Mouse (Mus musculus): ENCODE measurements at regions not wholly inside any gene's neighbourhood (a gene's known extent, or its start where the extent isn't known, plus 50 kb on each side); places are given as distances from the start of the nearest gene placed in this dataset.

- intact Hi-C loops (cut with DNase I), result no loop called here
- TF ChIP-seq CTCF (IDR thresholded peaks at IDR 0.05), result no peak
- Histone ChIP-seq H3K27ac (no peak overlapping the region), H3K4me3 (no peak overlapping the region)
- DNase-seq (ENCODE audit: extremely low spot score in 1 of 2, low spot score in 2 of 2), result no peak
These were observed 548.7 kb upstream of the Klf4 start for GRCm38 (mm10) chr4:56080960-56081359.

GRCm38 (mm10) chr4:56070664-56071334, 538.5 kb upstream of the Klf4 start:
- intact Hi-C loops (cut with DNase I), result no loop called here
- H3K27ac ChIP-seq, result no peak overlapping the region
- H3K4me3 ChIP-seq, result no peak overlapping the region
- DNase-seq (ENCODE audit: extremely low spot score in 1 of 2, low spot score in 2 of 2), result peak in 1 of 2 experiments; percentile 20
- TF ChIP-seq CTCF (IDR thresholded peaks at IDR 0.05), result no peak

DNA sequence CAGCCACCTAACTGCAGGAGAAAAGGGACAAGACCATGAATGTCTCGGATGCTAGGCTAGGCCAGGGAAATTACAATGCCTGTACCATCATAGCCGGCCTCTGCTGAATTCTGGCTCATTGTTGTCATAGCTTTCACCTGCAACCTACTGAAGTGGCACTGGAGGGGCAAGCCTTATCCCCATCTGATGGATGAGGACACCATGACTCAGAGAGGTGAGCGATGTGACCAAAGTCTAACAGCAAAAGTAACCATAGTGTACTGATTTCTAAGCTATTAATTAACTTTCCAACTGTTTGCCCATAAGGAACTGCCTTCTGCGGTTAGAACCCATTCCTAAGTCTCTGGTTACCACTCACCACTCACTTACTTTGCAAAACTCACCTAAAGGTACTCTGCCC, 536.6 kb upstream of the Klf4 start:
- no peak overlapping the region for H3K27ac ChIP-seq
- intact Hi-C loops (cut with DNase I), result no loop called here
- no peak overlapping the region for H3K4me3 ChIP-seq
- DNase-seq (ENCODE audit: extremely low spot score in 1 of 2, low spot score in 2 of 2), result no peak
- TF ChIP-seq CTCF (IDR thresholded peaks at IDR 0.05), result no peak

DNA sequence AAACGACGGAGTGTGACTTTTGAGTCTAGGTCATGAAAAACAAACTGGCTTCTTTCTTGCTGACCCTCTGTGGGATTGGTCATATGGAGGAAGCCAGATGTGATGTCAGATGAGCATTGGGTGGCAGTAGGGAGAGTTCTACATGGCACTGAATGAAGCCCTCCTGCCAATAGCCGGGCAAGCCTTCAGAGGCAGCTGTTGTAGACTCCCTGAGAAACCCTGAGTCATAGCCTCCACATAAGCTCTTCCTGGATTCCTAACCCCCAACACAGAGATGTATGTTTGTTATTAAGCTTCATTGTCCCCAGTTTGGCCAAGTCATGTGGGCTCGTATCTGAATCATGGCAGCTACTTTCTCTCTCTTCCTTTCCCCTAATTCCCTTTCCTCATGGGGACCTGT, 532.4 kb upstream of the Klf4 start:
- DNase-seq (ENCODE audit: extremely low spot score in 1 of 2, low spot score in 2 of 2), result no peak
- intact Hi-C loops (cut with DNase I), result no loop called here
- Histone ChIP-seq H3K27ac (no peak overlapping the region), H3K4me3 (no peak overlapping the region)
- TF ChIP-seq CTCF (IDR thresholded peaks at IDR 0.05), result no peak

DNA sequence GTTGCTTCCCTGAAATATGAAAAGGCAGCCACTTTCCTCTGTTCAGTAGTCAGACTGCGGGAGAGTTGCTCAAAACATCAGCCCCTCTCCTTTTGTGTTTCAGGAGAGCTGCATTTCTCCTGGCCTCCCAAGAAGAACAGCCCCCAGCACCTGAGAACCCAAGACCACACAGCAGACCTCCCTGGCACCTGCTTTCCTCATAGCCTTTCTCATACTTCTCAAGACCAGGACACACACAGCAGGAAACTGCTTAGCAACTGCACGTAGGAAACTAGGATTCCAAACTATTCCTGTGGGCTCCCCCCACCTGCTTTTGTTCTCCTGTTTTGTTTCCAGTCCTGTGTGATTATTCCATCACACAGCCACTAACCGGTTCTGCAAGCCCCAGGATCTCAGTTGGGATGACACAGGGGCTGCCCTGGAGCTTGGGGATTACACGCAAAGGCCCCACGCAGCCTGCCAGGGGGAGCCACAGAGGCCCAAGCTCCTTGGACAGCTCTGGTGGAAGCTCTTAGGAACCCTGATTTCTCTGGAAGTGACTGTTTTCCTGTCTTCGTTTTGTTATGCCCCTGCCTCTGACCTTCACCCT, 519.6 kb upstream of the Klf4 start:
- no peak overlapping the region for H3K27ac ChIP-seq
- H3K4me3 ChIP-seq, result no peak overlapping the region
- no peak for DNase-seq (ENCODE audit: extremely low spot score in 1 of 2, low spot score in 2 of 2)
- intact Hi-C loops (cut with DNase I), result no loop called here
- no peak; the same call in 1 of the 2 replicates for TF ChIP-seq CTCF (IDR thresholded peaks at IDR 0.05)

DNA sequence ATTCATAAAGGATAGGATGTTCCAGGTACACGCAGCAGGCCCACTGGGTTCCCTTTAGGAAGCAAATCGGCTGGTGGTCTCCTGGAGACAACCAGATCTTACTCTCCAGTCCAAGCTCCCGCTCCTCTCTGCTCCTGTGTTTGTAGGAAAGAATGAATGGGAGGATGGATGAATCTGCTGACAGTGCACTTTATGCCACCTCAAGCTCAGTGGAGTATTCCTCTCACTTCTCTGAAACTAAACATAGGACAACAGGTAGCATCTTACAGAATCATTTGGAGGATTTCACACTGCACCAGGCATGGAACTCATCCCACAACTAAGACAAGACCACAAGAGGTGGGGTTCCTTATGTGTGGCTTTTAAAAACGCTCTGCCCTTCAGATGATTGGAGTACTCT, 507.1 kb upstream of the Klf4 start:
- intact Hi-C loops (cut with DNase I), result no loop called here
- no peak for DNase-seq (ENCODE audit: extremely low spot score in 1 of 2, low spot score in 2 of 2)
- Histone ChIP-seq H3K4me3 (no peak overlapping the region), H3K27ac (no peak overlapping the region)
- TF ChIP-seq CTCF (IDR thresholded peaks at IDR 0.05), result no peak

- H3K4me3 ChIP-seq, result no peak overlapping the region
- intact Hi-C loops (cut with DNase I), result no loop called here
These were observed 504.1 kb upstream of the Klf4 start for GRCm38 (mm10) chr4:56036334-56036733.

DNA sequence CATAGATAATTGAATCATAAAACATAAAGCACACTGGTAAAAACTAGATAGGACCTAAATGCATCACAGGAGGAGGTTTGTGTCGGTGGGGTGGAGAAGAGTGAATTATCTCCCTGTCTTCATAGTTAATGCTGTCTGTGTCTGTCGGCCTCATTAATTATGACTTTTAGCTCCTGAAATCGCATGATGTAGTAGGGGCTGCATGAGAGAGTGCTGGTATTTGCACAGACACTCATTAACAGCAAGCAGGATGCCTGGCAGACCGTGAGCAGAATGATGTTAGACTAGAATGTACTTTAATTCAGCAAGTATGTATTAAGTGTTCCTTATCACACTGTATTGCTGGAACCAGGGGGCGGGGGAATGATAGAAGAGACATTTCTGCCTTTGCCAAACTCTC, 503.3 kb upstream of the Klf4 start:
- no peak for DNase-seq (ENCODE audit: extremely low spot score in 1 of 2, low spot score in 2 of 2)
- no peak overlapping the region for H3K27ac ChIP-seq
- no peak for TF ChIP-seq CTCF (IDR thresholded peaks at IDR 0.05)
- intact Hi-C loops (cut with DNase I), result no loop called here
- H3K4me3 ChIP-seq, result no peak overlapping the region

More at GRCm38 (mm10) chr4:56036334-56036733, 504.1 kb upstream of the Klf4 start:
- no peak for TF ChIP-seq CTCF (IDR thresholded peaks at IDR 0.05)
- no peak overlapping the region for H3K27ac ChIP-seq
- DNase-seq (ENCODE audit: extremely low spot score in 1 of 2, low spot score in 2 of 2), result no peak

- intact Hi-C loops (cut with DNase I), result no loop called here
- DNase-seq (ENCODE audit: extremely low spot score in 1 of 2, low spot score in 2 of 2), result no peak
- no peak overlapping the region for H3K4me3 ChIP-seq
- H3K27ac ChIP-seq, result no peak overlapping the region
- TF ChIP-seq CTCF (IDR thresholded peaks at IDR 0.05), result no peak
These were observed 496.2 kb upstream of the Klf4 start for GRCm38 (mm10) chr4:56028441-56028840.

GRCm38 (mm10) chr4:56027258-56027657, 495.0 kb upstream of the Klf4 start:
- H3K4me3 ChIP-seq, result no peak overlapping the region
- intact Hi-C loops (cut with DNase I), result no loop called here
- DNase-seq (ENCODE audit: extremely low spot score in 1 of 2, low spot score in 2 of 2), result no peak
- H3K27ac ChIP-seq, result no peak overlapping the region
- no peak for TF ChIP-seq CTCF (IDR thresholded peaks at IDR 0.05)

DNA sequence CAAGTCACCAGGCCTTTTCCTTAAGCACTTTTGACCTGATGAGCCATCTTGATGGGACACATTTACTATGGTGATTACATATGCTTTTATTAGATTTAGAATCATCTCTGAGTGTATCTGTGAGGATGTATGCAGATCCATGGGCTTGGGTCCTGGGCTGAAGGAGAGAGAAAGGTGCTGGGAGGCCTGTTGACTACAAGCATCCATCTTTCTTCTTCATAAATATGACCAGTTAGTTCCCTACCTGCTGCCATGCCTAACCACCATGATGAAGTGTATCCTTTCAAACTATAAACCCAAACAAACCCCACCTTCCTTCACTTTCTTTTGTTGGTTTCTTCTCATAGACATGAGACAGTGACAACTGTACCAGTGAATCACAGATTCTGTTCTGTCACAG, 492.2 kb upstream of the Klf4 start:
- no peak overlapping the region for H3K27ac ChIP-seq
- no peak for DNase-seq (ENCODE audit: extremely low spot score in 1 of 2, low spot score in 2 of 2)
- intact Hi-C loops (cut with DNase I), result no loop called here
- TF ChIP-seq CTCF (IDR thresholded peaks at IDR 0.05), result no peak
- H3K4me3 ChIP-seq, result no peak overlapping the region

- Histone ChIP-seq H3K27ac (no peak overlapping the region), H3K4me3 (no peak overlapping the region)
- no peak for DNase-seq (ENCODE audit: extremely low spot score in 1 of 2, low spot score in 2 of 2)
- TF ChIP-seq CTCF (IDR thresholded peaks at IDR 0.05), result no peak
- intact Hi-C loops (cut with DNase I), result no loop called here
These were observed 485.9 kb upstream of the Klf4 start for GRCm38 (mm10) chr4:56018212-56018611.

- TF ChIP-seq CTCF (IDR thresholded peaks at IDR 0.05), result no peak
- intact Hi-C loops (cut with DNase I), result no loop called here
- H3K27ac ChIP-seq, result no peak overlapping the region
- no peak for DNase-seq (ENCODE audit: extremely low spot score in 1 of 2, low spot score in 2 of 2)
- no peak overlapping the region for H3K4me3 ChIP-seq
These were observed 483.2 kb upstream of the Klf4 start for GRCm38 (mm10) chr4:56015481-56015880.
